Mouse (Mus musculus): ENCODE measurements at regions not wholly inside any gene's neighbourhood (a gene's known extent, or its start where the extent isn't known, plus 50 kb on each side); places are given as distances from the start of the nearest gene placed in this dataset.
A peak's percentile ranks its signal among the peaks of the same experiment; 100 is the strongest.

DNA sequence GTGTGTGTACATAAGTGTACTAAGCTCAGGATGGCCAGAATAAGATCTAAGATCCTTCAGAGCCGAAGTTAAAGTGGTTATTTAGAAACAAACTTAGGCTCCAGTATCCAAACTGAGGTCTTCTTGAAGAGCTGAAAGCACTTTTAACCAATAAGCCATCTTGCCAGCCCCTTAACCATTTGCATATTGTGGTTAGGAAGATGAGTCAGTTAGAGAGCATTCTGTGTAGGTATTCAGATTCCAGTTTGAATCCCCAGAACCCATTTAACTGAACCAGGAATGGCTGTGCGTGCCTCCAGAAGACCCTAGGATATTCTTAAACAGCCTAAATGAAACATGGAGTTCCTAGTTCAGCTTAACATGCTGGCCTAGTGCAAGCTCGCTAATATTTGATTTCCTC lies 471.6 kb downstream of the Ptprc start:
- no peak for ATAC-seq (ENCODE audit: low FRiP score)
- Histone ChIP-seq H3K9ac (replicated peaks) (no peak overlapping the region), H3K4me2 (no peak overlapping the region), H3K27ac (replicated peaks) (no peak overlapping the region), H3K27me3 (replicated peaks) (no peaks in the 10 kb centered on the region), H3K4me3 (replicated peaks) (no peak overlapping the region), H3K9me3 (replicated peaks) (no peaks in the 10 kb centered on the region), H3K4me1 (no peaks in the 10 kb centered on the region), H3K36me3 (no peaks in the 10 kb centered on the region)
- 91% methylated on average over 3 of the region's 3 CpGs for WGBS

DNA sequence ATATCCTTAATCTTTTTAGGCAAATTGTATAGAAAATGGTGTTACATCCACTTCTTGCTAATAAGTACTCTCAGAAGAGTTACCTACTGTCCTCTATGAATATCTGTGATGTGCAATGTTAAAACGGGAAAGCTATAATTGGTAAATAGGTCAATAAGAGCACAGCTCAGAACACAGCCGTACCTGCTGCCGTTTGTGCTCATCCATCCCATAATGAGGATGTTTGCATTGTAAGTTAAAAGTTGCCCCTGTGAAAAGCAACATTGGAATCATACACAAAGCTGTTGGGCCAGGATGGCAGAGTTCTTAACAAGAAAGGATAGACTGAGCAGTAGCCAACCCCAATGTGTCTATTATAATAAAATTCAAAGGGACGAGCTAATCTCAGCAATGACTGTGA lies 476.6 kb downstream of the Ptprc start:
- WGBS = 83% methylated on average over 4 of the region's 4 CpGs

DNA sequence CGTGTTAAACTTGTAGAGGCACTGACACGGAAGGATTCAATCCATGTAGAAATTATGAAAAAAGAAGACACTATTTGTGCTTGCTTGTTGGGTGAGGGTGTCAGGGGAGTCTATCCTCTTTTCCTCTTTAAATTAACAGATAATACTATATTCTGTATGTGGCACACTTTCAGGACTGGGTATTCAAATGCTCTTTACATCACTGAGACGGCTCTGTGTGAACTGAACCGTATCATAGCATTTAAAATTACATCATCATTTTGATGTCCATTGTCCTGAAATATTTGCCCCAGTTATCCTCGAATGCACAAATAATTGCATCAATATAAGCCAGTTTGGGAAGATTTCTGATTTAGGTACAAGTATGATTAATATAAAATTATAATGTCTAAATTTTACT lies 478.2 kb downstream of the Ptprc start:
- Histone ChIP-seq H3K4me3 (replicated peaks) (no peak overlapping the region), H3K4me1 (no peaks in the 10 kb centered on the region), H3K4me2 (no peak overlapping the region), H3K36me3 (no peaks in the 10 kb centered on the region), H3K27me3 (replicated peaks) (no peaks in the 10 kb centered on the region), H3K9me3 (replicated peaks) (no peaks in the 10 kb centered on the region), H3K9ac (replicated peaks) (no peak overlapping the region), H3K27ac (replicated peaks) (no peak overlapping the region)
- ATAC-seq (ENCODE audit: low FRiP score) = no peak
- 62% methylated on average over 5 of the region's 5 CpGs for WGBS

More for the DNA sequence above, 476.6 kb downstream of the Ptprc start:
- H3K9me3 ChIP-seq (replicated peaks) = no peaks in the 10 kb centered on the region
- no peaks in the 10 kb centered on the region for H3K4me1 ChIP-seq
- H3K27me3 ChIP-seq (replicated peaks) = no peaks in the 10 kb centered on the region
- H3K27ac ChIP-seq (replicated peaks) = no peak overlapping the region
- ATAC-seq (ENCODE audit: low FRiP score) = no peak
- no peak overlapping the region for H3K4me2 ChIP-seq
- no peak overlapping the region for H3K4me3 ChIP-seq (replicated peaks)
- no peak overlapping the region for H3K9ac ChIP-seq (replicated peaks)
- no peaks in the 10 kb centered on the region for H3K36me3 ChIP-seq

DNA sequence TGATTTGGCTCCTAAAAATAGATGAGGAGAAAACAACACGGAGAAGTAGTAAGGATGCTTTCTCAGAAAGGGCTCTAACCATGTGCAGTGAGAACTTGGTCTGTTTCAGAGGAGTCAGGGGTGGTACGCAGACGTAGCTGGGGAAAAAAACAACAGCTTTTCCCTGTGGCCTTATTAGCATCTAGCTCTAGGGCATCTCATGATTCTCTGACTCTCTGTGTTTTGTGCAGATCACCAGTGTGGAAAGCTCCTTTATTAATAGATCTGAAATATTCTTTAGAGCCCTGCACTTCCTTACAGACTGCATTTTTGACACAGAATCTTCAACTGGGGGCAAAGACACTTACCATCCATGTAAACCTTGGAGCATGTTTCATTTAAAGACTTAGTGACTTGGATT lies 478.7 kb downstream of the Ptprc start:
- no peak for ATAC-seq (ENCODE audit: low FRiP score)
- 15% methylated on average over 3 of the region's 3 CpGs for WGBS

DNA sequence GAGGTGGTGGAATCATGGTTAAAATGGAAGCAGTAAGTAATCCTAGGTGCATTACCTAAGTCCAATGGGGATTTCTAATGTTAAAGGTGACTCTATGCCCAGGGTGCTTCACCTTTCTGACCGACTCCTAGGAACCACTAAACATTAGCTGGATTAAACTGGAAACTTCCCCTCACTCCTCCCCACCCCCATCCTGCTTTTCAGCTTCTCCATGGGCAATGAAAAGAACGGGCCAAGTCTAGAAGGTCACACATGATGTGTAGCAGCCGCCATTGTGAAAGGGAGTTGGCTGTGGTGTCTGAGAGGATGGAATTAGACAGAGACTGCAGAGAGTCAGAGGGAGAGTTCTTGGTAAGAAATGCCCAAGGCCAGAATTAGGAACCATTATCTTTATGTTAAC lies 479.8 kb downstream of the Ptprc start:
- H3K36me3 ChIP-seq = no peaks in the 10 kb centered on the region
- no peak for ATAC-seq (ENCODE audit: low FRiP score)
- WGBS = 56% methylated on average over 3 of the region's 3 CpGs

More for the DNA sequence above, 478.7 kb downstream of the Ptprc start:
- no peaks in the 10 kb centered on the region for H3K27me3 ChIP-seq (replicated peaks)
- no peak overlapping the region for H3K9ac ChIP-seq (replicated peaks)
- H3K4me1 ChIP-seq = no peaks in the 10 kb centered on the region
- no peaks in the 10 kb centered on the region for H3K36me3 ChIP-seq
- no peak overlapping the region for H3K27ac ChIP-seq (replicated peaks)
- H3K4me2 ChIP-seq = no peak overlapping the region
- no peak overlapping the region for H3K4me3 ChIP-seq (replicated peaks)
- no peaks in the 10 kb centered on the region for H3K9me3 ChIP-seq (replicated peaks)

DNA sequence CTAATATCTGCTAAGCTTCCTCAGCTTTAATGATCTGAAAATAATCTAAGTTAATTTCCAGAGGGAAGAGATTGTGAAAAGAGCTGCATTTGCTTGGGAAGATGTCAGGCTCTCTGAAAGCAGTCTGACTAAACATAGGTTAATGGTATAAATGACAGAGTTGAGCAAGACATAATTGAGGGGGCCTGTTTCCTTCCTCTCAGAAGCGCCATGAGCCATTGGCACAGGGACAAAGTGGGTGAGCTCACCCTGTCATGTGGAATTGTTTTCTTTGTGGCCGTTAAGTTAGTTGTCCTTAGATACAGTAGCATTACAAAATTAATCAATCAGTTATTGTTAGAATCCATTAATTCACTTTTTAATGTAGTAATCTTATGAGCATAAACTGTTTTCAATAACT lies 483.0 kb downstream of the Ptprc start:
- H3K4me1 ChIP-seq = no peaks in the 10 kb centered on the region
- H3K27me3 ChIP-seq (replicated peaks) = no peaks in the 10 kb centered on the region
- ATAC-seq (ENCODE audit: low FRiP score) = no peak
- no peak overlapping the region for H3K9ac ChIP-seq (replicated peaks)
- no peak overlapping the region for H3K4me3 ChIP-seq (replicated peaks)
- WGBS = 24% methylated on average over 2 of the region's 2 CpGs
- no peak overlapping the region for H3K4me2 ChIP-seq
- H3K27ac ChIP-seq (replicated peaks) = no peak overlapping the region
- no peaks in the 10 kb centered on the region for H3K9me3 ChIP-seq (replicated peaks)
- H3K36me3 ChIP-seq = no peaks in the 10 kb centered on the region

More for the DNA sequence above, 479.8 kb downstream of the Ptprc start:
- no peak overlapping the region for H3K27ac ChIP-seq (replicated peaks)
- H3K4me2 ChIP-seq = no peak overlapping the region
- no peaks in the 10 kb centered on the region for H3K4me1 ChIP-seq
- H3K9ac ChIP-seq (replicated peaks) = no peak overlapping the region
- no peaks in the 10 kb centered on the region for H3K27me3 ChIP-seq (replicated peaks)
- H3K9me3 ChIP-seq (replicated peaks) = no peaks in the 10 kb centered on the region
- H3K4me3 ChIP-seq (replicated peaks) = no peak overlapping the region

DNA sequence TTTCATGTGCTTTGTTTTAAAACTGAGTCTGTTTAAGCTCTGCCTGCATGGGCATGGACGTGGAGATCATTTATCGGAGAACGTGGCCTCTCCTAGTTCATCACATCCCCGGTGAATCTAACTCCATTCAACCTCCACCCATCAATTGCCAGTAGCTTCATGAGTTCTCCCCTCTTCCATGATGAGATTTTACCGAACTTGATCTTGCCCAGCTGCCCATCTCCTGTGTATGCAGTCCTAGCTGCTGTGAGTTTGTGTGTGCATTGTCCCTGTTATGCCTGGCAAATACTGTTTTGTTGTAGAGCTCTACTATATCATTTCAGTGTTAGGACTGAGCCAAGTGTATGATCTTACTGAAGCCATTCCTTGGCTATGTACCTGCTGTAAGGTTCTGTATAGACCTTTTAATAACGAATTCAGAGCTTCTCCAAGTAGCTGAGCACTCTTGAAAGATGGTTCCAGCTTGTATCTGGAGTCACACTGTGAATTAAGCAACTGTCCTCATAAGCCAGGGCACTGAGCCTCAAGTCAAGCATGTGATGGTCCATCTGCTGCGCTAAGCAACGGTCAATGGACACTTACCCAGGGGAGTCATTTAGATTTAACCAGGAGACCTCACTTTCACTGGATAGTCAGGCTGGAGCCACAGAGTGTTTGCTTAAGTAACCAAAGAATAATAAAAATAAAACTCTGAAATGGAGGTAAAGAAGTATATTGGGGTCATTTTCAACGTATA lies 484.5 kb downstream of the Ptprc start:
- Histone ChIP-seq H3K9me3 (replicated peaks) (no peaks in the 10 kb centered on the region), H3K36me3 (no peaks in the 10 kb centered on the region), H3K4me3 (replicated peaks) (no peak overlapping the region), H3K9ac (replicated peaks) (no peak overlapping the region), H3K4me2 (no peak overlapping the region), H3K27ac (replicated peaks) (no peak overlapping the region), H3K4me1 (no peaks in the 10 kb centered on the region), H3K27me3 (replicated peaks) (no peaks in the 10 kb centered on the region)
- ATAC-seq (ENCODE audit: low FRiP score) = no peak
- WGBS = 88% methylated on average over 9 of the region's 9 CpGs

DNA sequence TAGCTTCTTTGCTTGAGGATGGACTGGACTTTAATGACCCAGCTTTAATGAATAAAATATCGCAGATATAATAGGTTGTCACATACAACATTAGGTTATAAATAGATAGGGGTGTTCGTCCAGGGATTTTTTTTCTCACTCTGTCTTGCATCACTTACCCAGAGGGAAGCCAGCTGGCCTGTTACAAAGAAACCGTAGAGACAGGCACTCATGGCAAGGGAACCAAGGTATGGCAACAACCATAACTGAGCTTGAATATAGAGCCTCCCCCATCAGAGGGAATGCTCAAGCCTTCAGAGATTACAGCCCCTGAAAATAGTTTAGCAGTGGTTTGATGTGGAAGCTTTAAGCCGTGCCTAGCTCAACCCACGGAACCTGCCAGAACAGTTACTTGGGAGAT lies 504.9 kb downstream of the Ptprc start:
- no peak overlapping the region for H3K4me3 ChIP-seq (replicated peaks)
- no peak for ATAC-seq (ENCODE audit: low FRiP score)
- H3K9me3 ChIP-seq (replicated peaks) = no peaks in the 10 kb centered on the region
- WGBS = 86% methylated on average over 5 of the region's 5 CpGs
- H3K4me2 ChIP-seq = no peak overlapping the region
- H3K9ac ChIP-seq (replicated peaks) = no peak overlapping the region
- no peaks in the 10 kb centered on the region for H3K4me1 ChIP-seq
- H3K27me3 ChIP-seq (replicated peaks) = no peaks in the 10 kb centered on the region
- H3K27ac ChIP-seq (replicated peaks) = no peak overlapping the region
- H3K36me3 ChIP-seq = no peaks in the 10 kb centered on the region

DNA sequence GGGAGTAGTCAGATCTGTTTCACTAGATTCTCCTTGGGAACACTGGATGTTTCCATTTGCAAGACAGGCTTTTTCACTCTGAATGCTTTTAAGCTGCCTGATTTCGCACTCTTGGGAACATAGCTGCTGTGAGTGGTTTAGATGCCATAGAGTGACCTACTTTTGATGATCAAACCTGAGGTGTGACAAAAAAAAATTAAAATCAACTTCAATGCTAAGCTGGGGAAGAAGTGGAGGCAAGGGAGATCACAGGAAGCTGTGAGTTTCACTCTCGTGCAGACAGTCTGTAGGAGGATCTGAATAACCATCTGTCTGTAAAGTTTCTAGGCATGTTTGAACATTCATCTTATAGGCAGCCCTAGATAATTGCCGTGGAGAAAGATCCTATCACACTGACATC lies 505.7 kb downstream of the Ptprc start:
- 80% methylated on average over 3 of the region's 3 CpGs for WGBS
- Histone ChIP-seq H3K27ac (replicated peaks) (no peak overlapping the region), H3K36me3 (no peaks in the 10 kb centered on the region), H3K9me3 (replicated peaks) (no peaks in the 10 kb centered on the region), H3K27me3 (replicated peaks) (no peaks in the 10 kb centered on the region), H3K4me3 (replicated peaks) (no peak overlapping the region), H3K9ac (replicated peaks) (no peak overlapping the region), H3K4me2 (no peak overlapping the region), H3K4me1 (no peaks in the 10 kb centered on the region)
- ATAC-seq (ENCODE audit: low FRiP score) = no peak

DNA sequence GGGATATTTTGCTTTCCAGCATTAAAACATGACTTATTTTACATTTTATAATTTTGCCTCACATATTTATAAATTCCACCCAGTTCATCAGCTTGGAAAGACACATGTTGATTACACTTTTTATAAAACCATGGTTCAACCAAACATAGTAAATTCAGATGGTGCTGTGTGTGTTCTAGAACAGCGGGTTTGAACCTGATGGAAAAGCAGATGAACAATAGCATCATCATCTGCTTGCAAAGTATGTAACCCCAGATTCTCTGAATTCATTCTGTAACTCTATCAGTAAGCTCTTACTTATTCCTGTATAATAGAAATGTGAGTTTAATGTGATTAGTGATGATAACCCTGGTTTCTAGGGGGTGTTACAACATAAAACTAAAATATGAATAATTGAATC lies 517.4 kb downstream of the Ptprc start:
- Histone ChIP-seq H3K4me2 (no peak overlapping the region), H3K27me3 (replicated peaks) (no peaks in the 10 kb centered on the region), H3K36me3 (no peaks in the 10 kb centered on the region), H3K9ac (replicated peaks) (no peak overlapping the region), H3K27ac (replicated peaks) (no peak overlapping the region), H3K4me1 (peaks cover 5% of the 10 kb centered on the region), H3K9me3 (replicated peaks) (no peaks in the 10 kb centered on the region), H3K4me3 (replicated peaks) (no peak overlapping the region)
- WGBS = 94% methylated on average over 1 of the region's 1 CpGs
- ATAC-seq (ENCODE audit: low FRiP score) = no peak

DNA sequence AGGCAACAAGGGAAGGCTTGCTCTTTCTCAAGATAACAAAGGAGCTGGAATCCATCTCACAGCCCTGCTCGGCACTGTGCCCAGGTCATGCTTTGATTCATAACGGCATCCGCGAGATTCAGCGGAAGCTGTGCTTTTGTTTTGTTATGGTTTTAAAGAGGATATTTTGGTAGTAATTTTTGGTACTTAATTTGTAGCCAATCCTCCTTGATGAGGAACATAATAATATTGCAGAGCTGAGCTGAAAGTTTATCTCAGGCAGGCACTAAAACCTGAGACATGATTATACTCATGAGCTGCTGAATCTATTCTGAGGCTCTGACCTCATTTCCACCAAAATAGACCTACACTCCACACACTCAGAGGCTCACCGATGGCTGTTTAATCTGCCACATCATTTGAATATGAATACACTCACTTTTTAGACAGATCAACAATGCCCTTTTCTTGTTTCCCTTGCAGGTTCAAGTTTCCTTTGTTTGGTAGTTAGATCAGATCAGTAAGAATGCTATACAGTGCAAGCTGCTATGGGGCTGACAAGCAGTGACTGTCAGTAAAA lies 518.5 kb downstream of the Ptprc start:
- H3K27ac ChIP-seq (replicated peaks) = peak overlapping the region; percentile 18; the same call in 1 of the 2 replicates
- H3K4me2 ChIP-seq = peak overlapping the region; percentile 32
- no peaks in the 10 kb centered on the region for H3K36me3 ChIP-seq
- WGBS = 5% methylated on average over 6 of the region's 6 CpGs
- no peak overlapping the region for H3K9ac ChIP-seq (replicated peaks)
- H3K27me3 ChIP-seq (replicated peaks) = no peaks in the 10 kb centered on the region
- H3K4me1 ChIP-seq = peaks cover 5% of the 10 kb centered on the region
- H3K9me3 ChIP-seq (replicated peaks) = no peaks in the 10 kb centered on the region
- no peak overlapping the region for H3K4me3 ChIP-seq (replicated peaks)
- no peak for ATAC-seq (ENCODE audit: low FRiP score)

DNA sequence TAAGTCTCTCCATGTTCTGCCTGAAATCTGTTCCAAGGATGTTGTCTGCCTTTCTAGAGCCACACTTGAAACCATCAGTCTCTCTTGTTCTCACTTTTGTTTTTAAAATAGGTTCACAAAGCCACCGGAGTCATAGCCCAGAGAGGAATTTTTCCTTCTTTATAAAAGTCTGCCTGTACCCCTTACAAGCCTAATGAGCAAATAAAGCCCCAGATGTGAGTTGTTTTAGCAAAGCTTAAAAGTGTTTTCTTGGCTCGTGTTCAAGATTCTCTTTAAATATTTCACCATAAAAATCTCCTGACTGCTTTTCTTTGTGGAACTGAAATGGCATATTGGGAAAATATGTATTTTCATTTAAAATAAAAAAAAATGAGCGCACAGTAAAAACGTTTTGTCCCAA lies 521.3 kb downstream of the Ptprc start:
- H3K4me3 ChIP-seq (replicated peaks) = no peak overlapping the region
- no peak overlapping the region for H3K4me2 ChIP-seq
- H3K4me1 ChIP-seq = peaks cover 5% of the 10 kb centered on the region
- H3K9ac ChIP-seq (replicated peaks) = no peak overlapping the region
- no peaks in the 10 kb centered on the region for H3K9me3 ChIP-seq (replicated peaks)
- WGBS = 60% methylated on average over 4 of the region's 4 CpGs
- ATAC-seq (ENCODE audit: low FRiP score) = no peak
- H3K27me3 ChIP-seq (replicated peaks) = no peaks in the 10 kb centered on the region
- H3K36me3 ChIP-seq = no peaks in the 10 kb centered on the region
- no peak overlapping the region for H3K27ac ChIP-seq (replicated peaks)

Data from neural tube, embryonic 15.5 days (tissue).